ENCODE assay signal across 9 mouse cellular contexts in the genomic region with DNA sequence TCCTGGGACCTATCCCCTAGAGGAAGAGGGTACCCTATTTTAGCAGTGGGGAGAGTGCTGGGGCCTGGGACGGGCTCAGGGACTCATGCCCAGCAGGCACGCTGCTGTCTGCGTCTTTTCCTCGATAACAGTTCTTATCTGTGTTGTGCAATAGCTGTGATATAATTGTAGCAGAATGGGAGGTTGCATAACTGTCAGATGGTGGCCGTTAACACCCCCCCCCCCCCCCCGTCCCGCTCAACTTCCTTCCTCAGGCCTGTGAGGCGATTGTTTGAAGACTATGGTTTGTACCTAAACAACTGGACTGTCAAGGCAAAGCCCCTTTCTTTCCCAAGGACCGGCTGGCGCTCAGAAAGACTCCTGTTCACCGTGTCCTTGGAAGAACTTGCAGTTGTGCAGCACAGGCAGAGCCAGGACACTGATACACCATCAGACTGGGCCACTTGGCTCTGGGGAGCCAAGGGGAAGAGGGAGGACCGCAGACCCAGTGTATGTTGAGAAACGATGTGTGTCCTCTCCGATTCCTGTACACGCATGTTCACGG. TPM values are rescaled to one million over a fixed set of nuclear protein-coding genes. Genes with fewer than 3 reads are reported as not detected.
DNase-seq lines count a peak whose midpoint lies in the region; ATAC-seq lines count a peak whose summit lies in the region.
"Had no signal": no experiment of that assay in that cellular context is flagged by ENCODE, and none has a peak within 500 bp of the region (broad histone marks: within the 10 kb centered on the region; RNA-seq: fewer than 3 reads in every experiment).

No protein-coding gene starts in this region.

- no peaks in the 10 kb centered on the region for H3K9me3 ChIP-seq in kidney, embryonic 15.5 days (replicated peaks)
- H3K9me3 ChIP-seq in intestine, embryonic 16.5 days (ENCODE audit: control insufficient read depth, low read length) = no peaks in the 10 kb centered on the region
- H3K9me3 ChIP-seq in midbrain, embryonic 16.5 days (replicated peaks; ENCODE audit: control insufficient read depth, low read length, poor library complexity, severe bottlenecking) = no peaks in the 10 kb centered on the region

- H3K4me3 ChIP-seq in kidney, embryonic 15.5 days (replicated peaks) = no peak overlapping the region
- no peak overlapping the region for H3K4me3 ChIP-seq in intestine, embryonic 16.5 days (ENCODE audit: low read length)
- no peak overlapping the region for H3K4me3 ChIP-seq in midbrain, embryonic 16.5 days (ENCODE audit: low read depth, low read length)

- peaks cover 42% of the 10 kb centered on the region for H3K36me3 ChIP-seq in kidney, embryonic 15.5 days
- H3K36me3 ChIP-seq in intestine, embryonic 16.5 days (ENCODE audit: control insufficient read depth, insufficient read depth, low read length) = peaks cover 3% of the 10 kb centered on the region; the same call in 1 of the 2 replicates
- peaks cover 21% of the 10 kb centered on the region for H3K36me3 ChIP-seq in midbrain, embryonic 16.5 days (ENCODE audit: control insufficient read depth, insufficient read depth, low read length)

- no peak for DNase-seq in kidney, adult 11 months
- DNase-seq in c-Kit-positive CD71-negative TER-119-negative erythroid progenitor cells, embryonic 14.5 days (ENCODE audit: low read depth) = peak; percentile 57
- no peak for DNase-seq in Muller cell, postnatal 12 days (ENCODE audit: inconsistent ontology term)
- DNase-seq: gastrocnemius, postnatal 25 days had no signal

- H3K27ac ChIP-seq in kidney, embryonic 15.5 days = peak overlapping the region; percentile 49; the same call in 1 of the 2 replicates
- no peak overlapping the region for H3K27ac ChIP-seq in intestine, embryonic 16.5 days (ENCODE audit: low read length)
- H3K27ac ChIP-seq in midbrain, embryonic 16.5 days (ENCODE audit: low read length) = no peak overlapping the region

- no peak for ATAC-seq in kidney, embryonic 15.5 days (replicated peaks; ENCODE audit: low FRiP score)
- ATAC-seq in intestine, embryonic 16.5 days = peak; percentile 78
- ATAC-seq in megakaryocyte progenitor cell, adult 5-6 weeks (replicated peaks; ENCODE audit: poor library complexity) = peak; percentile 74
- ATAC-seq in cerebellum, adult (ENCODE audit: insufficient number of reproducible peaks, low FRiP score, low TSS enrichment) = no peak
- no peak for ATAC-seq in midbrain, embryonic 16.5 days

- 76% methylated on average over 16 of the region's 16 CpGs for WGBS in kidney, embryonic 15.5 days
- 54% methylated on average over 16 of the region's 16 CpGs for WGBS in intestine, embryonic 16.5 days
- 79% methylated on average over 16 of the region's 16 CpGs for WGBS in midbrain, embryonic 16.5 days

- H3K4me2 ChIP-seq in kidney, embryonic 15.5 days = no peak overlapping the region
- no peak overlapping the region for H3K4me2 ChIP-seq in intestine, embryonic 16.5 days (ENCODE audit: low read depth, low read length)
- H3K4me2 ChIP-seq in midbrain, embryonic 16.5 days (ENCODE audit: low read length) = no peak overlapping the region

- no peak overlapping the region for H3K9ac ChIP-seq in kidney, embryonic 15.5 days
- no peak overlapping the region for H3K9ac ChIP-seq in intestine, embryonic 16.5 days (ENCODE audit: low read depth, low read length)
- H3K9ac ChIP-seq in midbrain, embryonic 16.5 days (ENCODE audit: low read depth, low read length) = no peak overlapping the region

- no peaks in the 10 kb centered on the region for H3K27me3 ChIP-seq in kidney, embryonic 15.5 days
- no peaks in the 10 kb centered on the region for H3K27me3 ChIP-seq in intestine, embryonic 16.5 days (replicated peaks; ENCODE audit: control insufficient read depth, insufficient read depth, low read length)
- H3K27me3 ChIP-seq in midbrain, embryonic 16.5 days (ENCODE audit: control insufficient read depth, insufficient read depth, low read depth, low read length) = no peaks in the 10 kb centered on the region

- H3K4me1 ChIP-seq in kidney, embryonic 15.5 days = peaks cover 26% of the 10 kb centered on the region
- peaks cover 7% of the 10 kb centered on the region; the same call in 1 of the 2 replicates for H3K4me1 ChIP-seq in intestine, embryonic 16.5 days (ENCODE audit: control insufficient read depth, insufficient read depth, low read length)
- H3K4me1 ChIP-seq in midbrain, embryonic 16.5 days (ENCODE audit: control insufficient read depth, insufficient read depth, low read length) = peaks cover 2% of the 10 kb centered on the region; the same call in 1 of the 2 replicates

RNA-seq across cellular contexts. Expression of a gene that starts 9.4 kb away (rescaled TPM):
- 42.0 and 45.5 TPM in 2 replicates for polyA plus RNA-seq in kidney, embryonic 15.5 days (2015; fragmentation: Nextera tagmentation; extraction: Ambion mirVana)
- polyA plus RNA-seq in intestine, embryonic 16.5 days (2015; fragmentation: Nextera tagmentation; extraction: Ambion mirVana) = 27.1 and 29.9 TPM in 2 replicates
- 84.7 and 88.9 TPM in 2 replicates for total RNA-seq in megakaryocyte progenitor cell, adult 5-6 weeks (2015)
- 73.6 and 81.1 TPM in 2 replicates for total RNA-seq in megakaryocyte progenitor cell, adult 5-6 weeks (2017)
- 48.4 and 54.1 TPM in 2 replicates for polyA plus RNA-seq in midbrain, embryonic 16.5 days (2015; fragmentation: Nextera tagmentation; extraction: Ambion mirVana)

RNA-seq across cellular contexts. Expression of a gene that starts 10.2 kb away (rescaled TPM):
- 45.3 and 49.8 TPM in 2 replicates for polyA plus RNA-seq in kidney, embryonic 15.5 days (2015; fragmentation: Nextera tagmentation; extraction: Ambion mirVana)
- 12.7 and 16.7 TPM in 2 replicates for polyA plus RNA-seq in intestine, embryonic 16.5 days (2015; fragmentation: Nextera tagmentation; extraction: Ambion mirVana)
- 264 and 290 TPM in 2 replicates for total RNA-seq in megakaryocyte progenitor cell, adult 5-6 weeks (2015)
- total RNA-seq in megakaryocyte progenitor cell, adult 5-6 weeks (2017) = 298 and 323 TPM in 2 replicates
- polyA plus RNA-seq in midbrain, embryonic 16.5 days (2015; fragmentation: Nextera tagmentation; extraction: Ambion mirVana) = 24.3 and 29.0 TPM in 2 replicates

RNA-seq across cellular contexts. Expression of a gene that starts 38.6 kb away (rescaled TPM):
- 102 and 105 TPM in 2 replicates for polyA plus RNA-seq in kidney, embryonic 15.5 days (2015; fragmentation: Nextera tagmentation; extraction: Ambion mirVana)
- 51.5 and 54.7 TPM in 2 replicates for polyA plus RNA-seq in intestine, embryonic 16.5 days (2015; fragmentation: Nextera tagmentation; extraction: Ambion mirVana)
- 61.6 and 65.6 TPM in 2 replicates for total RNA-seq in megakaryocyte progenitor cell, adult 5-6 weeks (2015)
- total RNA-seq in megakaryocyte progenitor cell, adult 5-6 weeks (2017) = 35.0 and 36.2 TPM in 2 replicates
- 272 and 306 TPM in 2 replicates for polyA plus RNA-seq in midbrain, embryonic 16.5 days (2015; fragmentation: Nextera tagmentation; extraction: Ambion mirVana)

Comparison
In these comparisons a context has a peak if more than half of its experiments do, and no peak if none do; other contexts are left out.
1. ATAC-seq: peak in intestine, embryonic 16.5 days (single experiment) and megakaryocyte progenitor cell, adult 5-6 weeks (single experiment); none in kidney, embryonic 15.5 days (single experiment), cerebellum, adult (single experiment) and midbrain, embryonic 16.5 days (single experiment).